Mouse (Mus musculus) cerebellum, adult 9-10 months (tissue): ENCODE data around the gene Cdcp2.

Experiments
- DNase-seq: peaks from one replicate; pipeline ENCODE4 v3.0.0; 2022

Gene Cdcp2

GRCm38 (mm10) chr4:107096841-107097373 is at the start of gene Cdcp2:
Cdcp2 (plus strand) TSS chr4:107096891.
- DNase-seq: no peak

GRCm38 (mm10) chr4:107047806-107048205 is 48.9 kb upstream of the Cdcp2 start:
- DNase-seq: no peak

GRCm38 (mm10) chr4:107048568-107049162 is 48.0 kb upstream of the Cdcp2 start:
- peak; percentile 94 for DNase-seq

- DNase-seq: no peak
Observed at GRCm38 (mm10) chr4:107051889-107052288, 44.8 kb upstream of the Cdcp2 start.

- DNase-seq: no peak
Observed at GRCm38 (mm10) chr4:107052962-107053553, 43.6 kb upstream of the Cdcp2 start.

GRCm38 (mm10) chr4:107056088-107056487 is 40.6 kb upstream of the Cdcp2 start:
- DNase-seq: no peak

GRCm38 (mm10) chr4:107058346-107058745 is 38.3 kb upstream of the Cdcp2 start:
- DNase-seq: no peak

- no peak for DNase-seq
Observed at GRCm38 (mm10) chr4:107058781-107059180, 37.9 kb upstream of the Cdcp2 start.

- DNase-seq: no peak
Observed at GRCm38 (mm10) chr4:107061560-107061959, 35.1 kb upstream of the Cdcp2 start.

GRCm38 (mm10) chr4:107063214-107063613 is 33.5 kb upstream of the Cdcp2 start:
- DNase-seq: no peak

- DNase-seq: no peak
Observed at GRCm38 (mm10) chr4:107064394-107065098, 32.1 kb upstream of the Cdcp2 start.

GRCm38 (mm10) chr4:107066252-107067124 is 30.2 kb upstream of the Cdcp2 start, which contains the start of the genes Mrpl37 and Cyb5rl:
Mrpl37 (minus strand) TSS chr4:107066868.
Cyb5rl (plus strand) TSS chr4:107066988.
- peak; percentile 98 for DNase-seq

GRCm38 (mm10) chr4:107067151-107067840 is 29.4 kb upstream of the Cdcp2 start:
- DNase-seq: peak; percentile 43

- no peak for DNase-seq
Observed at GRCm38 (mm10) chr4:107072343-107072742, 24.3 kb upstream of the Cdcp2 start.

- DNase-seq: no peak
Observed at GRCm38 (mm10) chr4:107075456-107075855, 21.2 kb upstream of the Cdcp2 start.

GRCm38 (mm10) chr4:107078894-107079293 is 17.8 kb upstream of the Cdcp2 start:
- no peak for DNase-seq

- DNase-seq: no peak
Observed at GRCm38 (mm10) chr4:107079716-107080115, 17.0 kb upstream of the Cdcp2 start.

- DNase-seq: no peak
Observed at GRCm38 (mm10) chr4:107082185-107082584, 14.5 kb upstream of the Cdcp2 start.

GRCm38 (mm10) chr4:107083126-107083525 is 13.6 kb upstream of the Cdcp2 start:
- DNase-seq: no peak

GRCm38 (mm10) chr4:107084343-107084742 is 12.3 kb upstream of the Cdcp2 start:
- DNase-seq: no peak

- DNase-seq: no peak
Observed at GRCm38 (mm10) chr4:107084858-107085257, 11.8 kb upstream of the Cdcp2 start.

- no peak for DNase-seq
Observed at GRCm38 (mm10) chr4:107091696-107092095, 5.0 kb upstream of the Cdcp2 start.
